Mouse (Mus musculus): ENCODE measurements around the gene Stk39. TPM values are rescaled to one million over a fixed set of nuclear protein-coding genes. Genes with fewer than 3 reads are reported as not detected.

Stk39 gene
- polyA plus RNA-seq, 1 experiment, result not detected

DNA sequence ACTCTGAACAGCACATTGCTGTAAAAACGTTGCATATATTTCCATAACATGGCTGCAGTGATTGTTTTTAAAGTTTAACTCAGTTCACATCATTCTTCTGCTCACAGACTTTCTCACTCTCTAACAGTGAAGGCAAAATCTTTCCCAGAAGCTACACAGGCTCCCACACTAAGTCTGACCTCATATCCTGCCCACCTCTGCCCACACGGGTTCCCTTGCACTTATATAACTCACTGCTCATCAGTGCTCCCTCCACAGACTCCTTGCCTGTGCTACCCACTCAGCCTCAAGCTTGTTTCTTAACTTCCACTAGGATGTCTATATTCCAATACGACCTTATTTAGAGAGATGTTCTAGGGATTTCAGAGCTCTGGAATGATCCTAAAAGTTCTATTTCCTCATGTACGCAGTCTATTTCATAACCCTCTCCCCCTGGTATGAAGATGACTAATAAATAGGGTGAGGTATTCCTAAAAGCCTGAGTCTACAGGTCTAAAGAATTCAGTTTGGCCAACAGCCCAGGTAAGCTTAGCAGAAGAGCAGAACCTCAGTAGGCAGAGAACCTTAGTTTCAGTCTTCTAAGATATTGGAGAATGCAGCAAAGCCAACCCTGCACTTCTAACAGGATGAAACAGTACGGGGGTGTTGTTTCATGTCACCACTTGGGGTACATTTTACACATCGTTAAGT, 167.2 kb downstream of the Stk39 start:
- H3K27ac ChIP-seq (ENCODE audit: insufficient read depth, low read depth, low read length), result no peak overlapping the region
- no peak overlapping the region for H3K4me3 ChIP-seq (ENCODE audit: insufficient read depth, low read depth, low read length)
- TF ChIP-seq POLR2A (IDR thresholded peaks at IDR 0.05; ENCODE audit: insufficient read depth, low read depth, low read length), result no peak
- H3K4me1 ChIP-seq (ENCODE audit: control insufficient read depth, insufficient read depth, low read length), result no peaks in the 10 kb centered on the region
- WGBS, result 76% methylated on average over 6 of the region's 6 CpGs

DNA sequence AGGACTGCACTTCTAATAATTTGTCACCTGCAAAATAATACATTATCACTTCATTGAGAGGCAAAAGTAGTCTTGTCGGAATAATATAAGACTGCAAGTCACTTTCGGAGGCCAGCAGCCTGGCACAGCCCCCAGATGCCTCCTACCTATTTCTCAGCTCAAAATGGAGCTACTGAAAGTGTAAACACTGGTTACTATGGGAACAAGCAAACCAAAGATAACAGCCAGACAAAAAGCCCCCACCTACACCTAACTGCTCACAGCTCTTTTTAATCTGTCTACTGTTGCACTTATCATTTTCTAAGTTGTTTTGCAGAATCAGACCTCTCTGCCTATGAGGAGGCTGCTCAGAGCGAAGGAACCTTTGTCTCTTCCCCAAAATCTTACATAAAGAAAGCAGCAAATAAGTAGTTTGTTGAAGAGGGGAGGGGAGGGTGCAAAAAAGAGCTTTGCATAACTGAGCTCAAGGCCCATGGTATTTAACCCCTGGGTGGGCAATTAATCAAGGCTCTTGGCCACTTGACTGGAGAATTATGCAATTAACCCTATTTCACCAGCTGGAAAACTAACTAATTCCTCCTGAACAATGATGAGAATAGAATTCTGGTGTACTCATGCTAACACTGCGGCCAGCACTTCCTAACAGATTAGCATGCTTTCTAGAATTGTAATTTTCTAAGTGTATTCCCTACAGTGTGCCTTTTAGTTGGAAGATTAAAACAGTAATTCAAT, 170.1 kb downstream of the Stk39 start:
- TF ChIP-seq POLR2A (IDR thresholded peaks at IDR 0.05; ENCODE audit: insufficient read depth, low read depth, low read length) (no peak), CTCF (IDR thresholded peaks at IDR 0.05; ENCODE audit: insufficient read depth, low read depth, low read length) (no peak)
- WGBS, result 32% methylated on average over 4 of the region's 4 CpGs
- H3K4me1 ChIP-seq (ENCODE audit: control insufficient read depth, insufficient read depth, low read length), result 0 out of 2 replicates have a peak, but pooled peaks cover 2% of the 10 kb centered on the region
- no peak overlapping the region for H3K4me3 ChIP-seq (ENCODE audit: insufficient read depth, low read depth, low read length)
- peak overlapping the region; percentile 36 for H3K27ac ChIP-seq (ENCODE audit: insufficient read depth, low read depth, low read length)

GRCm38 (mm10) chr2:68298356-68298755, 173.7 kb downstream of the Stk39 start:
- Histone ChIP-seq H3K27ac (ENCODE audit: insufficient read depth, low read depth, low read length) (no peak overlapping the region), H3K4me1 (ENCODE audit: control insufficient read depth, insufficient read depth, low read length) (0 out of 2 replicates have a peak, but pooled peaks cover 2% of the 10 kb centered on the region), H3K4me3 (ENCODE audit: insufficient read depth, low read depth, low read length) (no peak overlapping the region)
- TF ChIP-seq CTCF (IDR thresholded peaks at IDR 0.05; ENCODE audit: insufficient read depth, low read depth, low read length) (no peak), POLR2A (IDR thresholded peaks at IDR 0.05; ENCODE audit: insufficient read depth, low read depth, low read length) (no peak)
- WGBS, result 87% methylated on average over 3 of the region's 3 CpGs

DNA sequence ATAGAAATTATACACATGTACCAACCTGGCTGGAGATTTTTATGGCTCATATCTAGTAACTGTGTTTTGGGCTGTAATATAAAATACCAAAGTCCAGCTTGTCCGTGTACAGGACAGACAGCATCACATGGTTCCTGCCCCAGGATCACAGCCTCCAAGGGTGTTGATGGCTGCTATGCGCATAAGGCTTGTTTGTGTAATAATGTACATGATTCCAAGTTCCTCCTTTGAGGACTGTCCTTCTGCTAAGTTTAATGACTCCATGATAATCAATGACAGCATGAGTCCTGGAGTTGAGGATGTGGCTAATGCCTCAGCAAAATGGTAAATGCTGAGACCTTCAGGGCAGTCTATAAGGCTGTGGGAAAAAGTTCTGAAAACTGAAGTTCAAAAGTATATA, 174.1 kb downstream of the Stk39 start:
- TF ChIP-seq POLR2A (IDR thresholded peaks at IDR 0.05; ENCODE audit: insufficient read depth, low read depth, low read length), result no peak
- TF ChIP-seq CTCF (IDR thresholded peaks at IDR 0.05; ENCODE audit: insufficient read depth, low read depth, low read length), result no peak
- peaks cover 5% of the 10 kb centered on the region; the same call in 1 of the 2 replicates for H3K4me1 ChIP-seq (ENCODE audit: control insufficient read depth, insufficient read depth, low read length)
- no peak overlapping the region for H3K27ac ChIP-seq (ENCODE audit: insufficient read depth, low read depth, low read length)
- no peak overlapping the region for H3K4me3 ChIP-seq (ENCODE audit: insufficient read depth, low read depth, low read length)
- 94% methylated on average over 2 of the region's 2 CpGs for WGBS

DNA sequence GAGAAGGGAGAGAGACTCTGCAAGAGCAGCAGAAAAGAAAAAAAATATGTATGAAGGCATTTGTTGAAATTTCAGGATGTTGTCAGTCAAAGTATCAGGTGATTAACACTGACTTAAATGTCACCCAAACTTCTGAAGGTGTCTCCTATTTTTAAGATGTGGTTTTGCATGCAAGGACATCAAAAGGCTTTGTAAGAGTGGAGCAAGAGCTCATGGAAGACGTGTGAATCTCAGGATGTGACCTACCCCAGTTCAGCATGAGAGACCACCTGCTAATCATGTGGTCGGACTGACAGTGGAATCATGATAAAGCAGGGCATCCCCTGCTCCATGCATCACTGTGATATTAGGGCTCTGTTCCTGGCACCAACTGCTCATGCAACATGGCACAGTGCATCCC, 175.3 kb downstream of the Stk39 start:
- H3K4me1 ChIP-seq (ENCODE audit: control insufficient read depth, insufficient read depth, low read length), result peaks cover 8% of the 10 kb centered on the region
- H3K4me3 ChIP-seq (ENCODE audit: insufficient read depth, low read depth, low read length), result no peak overlapping the region
- 89% methylated on average over 2 of the region's 2 CpGs for WGBS
- no peak for TF ChIP-seq POLR2A (IDR thresholded peaks at IDR 0.05; ENCODE audit: insufficient read depth, low read depth, low read length)
- no peak for TF ChIP-seq CTCF (IDR thresholded peaks at IDR 0.05; ENCODE audit: insufficient read depth, low read depth, low read length)
- H3K27ac ChIP-seq (ENCODE audit: insufficient read depth, low read depth, low read length), result no peak overlapping the region

DNA sequence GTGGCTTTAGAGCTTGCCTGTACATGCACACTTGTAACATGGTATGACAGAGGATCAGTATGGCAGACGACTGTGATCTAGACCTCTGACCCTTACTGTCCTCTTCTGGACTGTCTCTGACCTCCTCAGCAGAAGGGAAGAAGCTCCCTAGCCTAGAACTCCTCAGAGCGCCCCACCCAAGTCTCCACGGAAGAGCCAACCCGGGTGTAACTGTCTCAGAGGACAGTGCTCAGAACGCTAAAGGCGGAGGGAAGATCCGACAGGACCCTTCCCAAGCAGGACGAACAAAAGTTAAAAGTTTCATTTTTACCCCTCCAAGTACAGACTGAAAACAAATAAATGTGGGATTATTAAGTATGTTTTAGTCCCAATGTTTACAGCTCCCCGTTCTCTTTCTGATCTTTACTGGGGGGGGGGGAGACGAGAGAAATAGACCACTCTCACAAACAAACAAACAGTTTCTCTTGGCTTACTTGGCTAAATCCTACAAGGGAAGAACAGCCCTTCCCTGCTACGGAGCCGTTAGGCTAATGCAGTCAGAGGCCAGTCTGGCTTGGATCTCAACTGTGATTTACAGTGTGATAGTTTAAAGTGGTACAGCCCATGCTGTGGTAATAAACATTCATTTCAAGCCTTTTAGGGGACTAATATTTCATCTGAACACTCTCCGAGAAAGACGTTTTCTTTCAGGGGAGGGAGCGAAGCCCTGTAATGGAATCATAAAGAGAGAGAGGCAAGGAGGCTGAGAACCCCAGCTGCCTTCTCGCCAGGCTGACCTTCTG, 179.3 kb downstream of the Stk39 start:
- no peak overlapping the region for H3K4me3 ChIP-seq (ENCODE audit: insufficient read depth, low read depth, low read length)
- 79% methylated on average over 16 of the region's 16 CpGs for WGBS
- peaks cover 5% of the 10 kb centered on the region for H3K4me1 ChIP-seq (ENCODE audit: control insufficient read depth, insufficient read depth, low read length)
- H3K27ac ChIP-seq (ENCODE audit: insufficient read depth, low read depth, low read length), result no peak overlapping the region
- TF ChIP-seq POLR2A (IDR thresholded peaks at IDR 0.05; ENCODE audit: insufficient read depth, low read depth, low read length), result no peak
- no peak for TF ChIP-seq CTCF (IDR thresholded peaks at IDR 0.05; ENCODE audit: insufficient read depth, low read depth, low read length)

GRCm38 (mm10) chr2:68291895-68292294, 180.2 kb downstream of the Stk39 start:
- no peak overlapping the region for H3K27ac ChIP-seq (ENCODE audit: insufficient read depth, low read depth, low read length)
- H3K4me3 ChIP-seq (ENCODE audit: insufficient read depth, low read depth, low read length), result no peak overlapping the region
- TF ChIP-seq CTCF (IDR thresholded peaks at IDR 0.05; ENCODE audit: insufficient read depth, low read depth, low read length), result no peak
- no peak for TF ChIP-seq POLR2A (IDR thresholded peaks at IDR 0.05; ENCODE audit: insufficient read depth, low read depth, low read length)
- WGBS, result 35% methylated on average over 5 of the region's 5 CpGs
- H3K4me1 ChIP-seq (ENCODE audit: control insufficient read depth, insufficient read depth, low read length), result peaks cover 5% of the 10 kb centered on the region

- Histone ChIP-seq H3K4me1 (ENCODE audit: control insufficient read depth, insufficient read depth, low read length) (peaks cover 5% of the 10 kb centered on the region), H3K27ac (ENCODE audit: insufficient read depth, low read depth, low read length) (no peak overlapping the region), H3K4me3 (ENCODE audit: insufficient read depth, low read depth, low read length) (no peak overlapping the region)
- 57% methylated on average over 4 of the region's 4 CpGs for WGBS
- TF ChIP-seq CTCF (IDR thresholded peaks at IDR 0.05; ENCODE audit: insufficient read depth, low read depth, low read length) (no peak), POLR2A (IDR thresholded peaks at IDR 0.05; ENCODE audit: insufficient read depth, low read depth, low read length) (no peak)
These were observed 182.1 kb downstream of the Stk39 start for GRCm38 (mm10) chr2:68289961-68290360.

- Histone ChIP-seq H3K4me1 (ENCODE audit: control insufficient read depth, insufficient read depth, low read length) (peaks cover 5% of the 10 kb centered on the region), H3K4me3 (ENCODE audit: insufficient read depth, low read depth, low read length) (no peak overlapping the region), H3K27ac (ENCODE audit: insufficient read depth, low read depth, low read length) (no peak overlapping the region)
- 84% methylated on average over 10 of the region's 10 CpGs for WGBS
- no peak for TF ChIP-seq CTCF (IDR thresholded peaks at IDR 0.05; ENCODE audit: insufficient read depth, low read depth, low read length)
- no peak for TF ChIP-seq POLR2A (IDR thresholded peaks at IDR 0.05; ENCODE audit: insufficient read depth, low read depth, low read length)
These were observed 182.9 kb downstream of the Stk39 start for GRCm38 (mm10) chr2:68289177-68289576.

Data from olfactory bulb, adult 2 months (tissue).